Mouse (Mus musculus) gastrocnemius, adult 2 months (tissue): ENCODE measurements around the gene Tead2. TPM values are rescaled to one million over a fixed set of nuclear protein-coding genes. Genes with fewer than 3 reads are reported as not detected.
A peak's percentile ranks its signal among the peaks of the same experiment; 100 is the strongest.

Experiments used
- DNase-seq: peaks from one replicate; pipeline ENCODE4 v3.0.0; 2022
- H3K27ac ChIP-seq: fragments of 200-600 bp; 2 replicates; pipeline ENCODE4 v1.8.1; 2022; ENCODE audit warnings: mild to moderate bottlenecking
- H3K4me3 ChIP-seq: fragments of 200-600 bp; 2 replicates; pipeline ENCODE4 v1.8.1; 2022; ENCODE audit warnings: mild to moderate bottlenecking, moderate library complexity
- CTCF ChIP-seq: fragments of 200-600 bp; IDR thresholded peaks from 2 replicates; pipeline ENCODE4 v1.8.1; 2022; ENCODE audit warnings: antibody characterized with exemption, mild to moderate bottlenecking, moderate library complexity
- intact Hi-C: fragments of 180-260 bp; cut with DNase I; formaldehyde crosslinking; loops from one replicate; pipeline ENCODE4 v1.15.1; 2025
- total RNA-seq, 2 experiments: library from RNA; stranded (reverse); gene quantifications; 2 replicates each; pipeline ENCODE4 v1.2.3; 2021

The Tead2 gene
- total RNA-seq, 2 experiments from 2014 or later: 2.6 to 4.1 TPM

GRCm38 (mm10) chr7:45180896-45181477, 34.6 kb upstream of the Tead2 start, which contains the start of gene Pth2:
TSS of gene Pth2 (plus strand) at chr7:45180995.
- Histone ChIP-seq H3K4me3 (peak within 1 kb of the TSS; percentile 69), H3K27ac (no peak within 1 kb of the TSS)
- no peak for DNase-seq
- no peak for TF ChIP-seq CTCF
- intact Hi-C loops: no loop called here

DNA sequence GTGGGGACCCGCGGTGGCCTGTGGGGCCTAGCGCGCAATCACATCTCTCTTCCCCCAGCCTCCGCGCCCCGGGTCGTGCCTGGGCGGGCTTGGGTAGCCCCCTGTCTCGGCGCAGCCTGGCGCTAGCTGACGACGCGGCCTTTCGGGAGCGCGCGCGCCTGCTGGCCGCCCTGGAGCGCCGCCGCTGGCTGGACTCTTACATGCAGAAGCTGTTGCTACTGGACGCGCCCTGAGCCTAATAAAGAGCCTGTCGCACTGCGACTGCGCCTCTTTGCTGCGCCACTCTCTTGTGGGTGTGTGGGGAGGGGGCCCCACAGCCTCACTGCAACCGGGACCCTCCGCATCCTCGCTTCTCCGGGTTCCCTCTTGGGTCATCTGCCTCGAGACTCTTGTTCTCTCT, 34.0 kb upstream of the Tead2 start:
- peak; percentile 20; the same call in 1 of the 2 replicates for TF ChIP-seq CTCF
- H3K4me3 ChIP-seq: peak overlapping the region; percentile 69
- DNase-seq: peak; percentile 64
- H3K27ac ChIP-seq: no peak overlapping the region
- intact Hi-C loops: no loop called here

- no peak for TF ChIP-seq CTCF
- DNase-seq: peak; percentile 93
- H3K27ac ChIP-seq: peak overlapping the region; percentile 93
Observed at GRCm38 (mm10) chr7:45182199-45182601, 33.4 kb upstream of the Tead2 start.

DNA sequence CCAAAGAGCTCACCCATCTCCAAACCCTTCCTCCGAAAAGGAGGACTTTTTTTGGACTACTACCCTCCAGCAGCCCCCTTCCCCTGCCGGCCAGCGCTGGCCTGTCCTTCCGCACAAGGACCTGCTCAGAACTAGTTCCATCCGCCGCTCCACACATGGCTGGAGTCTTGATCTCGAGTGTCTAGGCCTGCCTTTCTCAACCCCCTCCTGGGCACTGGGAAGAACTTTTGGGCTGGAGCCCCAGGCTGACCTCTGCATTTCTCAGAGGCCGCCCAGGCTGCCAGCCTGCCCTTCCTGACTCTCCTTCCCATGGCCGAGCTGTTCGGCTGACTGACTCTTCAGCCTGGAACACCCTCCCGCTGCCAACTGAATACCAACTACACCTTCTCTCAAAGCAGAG, 32.9 kb upstream of the Tead2 start:
- intact Hi-C loops: no loop called here
- peak overlapping the region; percentile 93 for H3K27ac ChIP-seq
- 0 out of 2 replicates have a peak, but pooled peaks have one; percentile 11 for TF ChIP-seq CTCF
- peak; percentile 71 for DNase-seq
- peak overlapping the region; percentile 69 for H3K4me3 ChIP-seq

More at GRCm38 (mm10) chr7:45182199-45182601, 33.4 kb upstream of the Tead2 start:
- intact Hi-C loops: no loop called here
- H3K4me3 ChIP-seq: peak overlapping the region; percentile 69

GRCm38 (mm10) chr7:45183672-45184071, 31.9 kb upstream of the Tead2 start:
- TF ChIP-seq CTCF: no peak
- intact Hi-C loops: no loop called here
- Histone ChIP-seq H3K27ac (no peak overlapping the region), H3K4me3 (no peak overlapping the region)
- DNase-seq: no peak

GRCm38 (mm10) chr7:45185921-45186320, 29.6 kb upstream of the Tead2 start:
- intact Hi-C loops: no loop called here
- no peak overlapping the region for H3K27ac ChIP-seq
- TF ChIP-seq CTCF: no peak
- no peak overlapping the region for H3K4me3 ChIP-seq
- no peak for DNase-seq

GRCm38 (mm10) chr7:45189600-45189999, 26.0 kb upstream of the Tead2 start:
- TF ChIP-seq CTCF: no peak

GRCm38 (mm10) chr7:45190186-45190585, 25.4 kb upstream of the Tead2 start:
- TF ChIP-seq CTCF: no peak
- Histone ChIP-seq H3K4me3 (no peak overlapping the region), H3K27ac (no peak overlapping the region)
- DNase-seq: no peak
- intact Hi-C loops: no loop called here

More at GRCm38 (mm10) chr7:45189600-45189999, 26.0 kb upstream of the Tead2 start:
- Histone ChIP-seq H3K4me3 (no peak overlapping the region), H3K27ac (no peak overlapping the region)
- DNase-seq: no peak
- intact Hi-C loops: no loop called here

- no peak for DNase-seq
- intact Hi-C loops: no loop called here
- H3K4me3 ChIP-seq: no peak overlapping the region
- no peak for TF ChIP-seq CTCF
- peak overlapping the region; percentile 79 for H3K27ac ChIP-seq
Observed at GRCm38 (mm10) chr7:45191161-45191560, 24.4 kb upstream of the Tead2 start.

GRCm38 (mm10) chr7:45191803-45192363, 23.7 kb upstream of the Tead2 start:
- Histone ChIP-seq H3K4me3 (no peak overlapping the region), H3K27ac (peak overlapping the region; percentile 79)
- peak; percentile 89 for DNase-seq
- TF ChIP-seq CTCF: no peak
- intact Hi-C loops: no loop called here

DNA sequence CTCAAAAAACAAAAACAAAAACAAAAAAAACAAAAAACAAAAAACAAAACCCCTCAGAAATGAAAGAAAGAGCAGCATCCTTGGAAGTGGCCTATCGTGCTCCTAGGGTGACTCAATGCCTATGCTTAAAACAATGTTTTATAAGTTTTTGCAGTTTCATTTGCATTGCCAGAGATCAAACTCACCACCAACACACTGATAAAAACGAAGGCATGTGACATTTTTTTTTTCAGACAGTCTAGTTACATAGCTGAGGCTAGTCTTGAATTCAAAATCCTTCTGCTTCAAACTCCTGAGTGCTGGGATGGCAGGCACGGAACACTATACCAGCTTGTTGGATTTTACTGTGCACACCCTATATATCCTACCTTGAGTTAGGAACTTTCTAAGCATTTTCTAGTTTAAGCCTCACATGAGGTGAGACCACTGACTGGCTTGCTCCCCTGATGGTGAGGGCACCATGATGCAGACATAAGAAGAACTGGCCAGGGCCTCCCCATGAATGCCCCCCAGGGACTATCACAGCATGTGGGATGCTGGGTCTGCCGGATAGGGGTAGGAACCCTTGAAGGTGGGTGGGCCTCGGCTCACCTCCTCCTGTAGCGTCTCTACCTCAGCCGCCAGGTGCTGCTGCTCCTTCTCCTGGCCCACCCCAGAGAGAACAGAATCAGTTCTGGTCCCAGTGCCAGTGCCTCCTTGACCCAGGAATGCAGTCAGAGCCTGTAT, 22.8 kb upstream of the Tead2 start:
- Histone ChIP-seq H3K4me3 (no peak overlapping the region), H3K27ac (peak overlapping the region; percentile 79; the same call in 1 of the 2 replicates)
- no peak for DNase-seq
- intact Hi-C loops: no loop called here
- no peak for TF ChIP-seq CTCF

DNA sequence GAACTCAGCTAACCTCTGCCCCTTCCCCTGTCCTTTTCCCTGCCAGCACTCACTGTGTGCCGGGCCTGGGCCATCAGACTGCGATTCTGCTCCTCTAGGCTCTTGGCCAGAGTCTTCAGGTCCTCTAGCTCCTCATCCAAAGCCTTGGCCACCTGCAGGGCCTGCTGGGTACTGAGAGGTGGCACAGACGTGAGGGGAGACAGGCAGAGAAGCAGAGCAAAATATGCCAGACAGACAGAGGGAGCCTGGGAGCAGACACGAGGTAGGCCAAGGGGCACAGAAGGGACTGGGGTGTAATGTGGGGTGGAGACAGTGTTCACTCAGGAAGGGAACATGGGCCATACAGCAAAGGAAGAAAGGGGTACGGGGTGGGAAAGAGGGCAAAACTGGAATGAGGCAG, 22.1 kb upstream of the Tead2 start:
- Histone ChIP-seq H3K4me3 (no peak overlapping the region), H3K27ac (peak overlapping the region; percentile 74)
- peak; percentile 20; the same call in 1 of the 2 replicates for TF ChIP-seq CTCF
- intact Hi-C loops: no loop called here
- DNase-seq: no peak
